Mouse (Mus musculus): ENCODE measurements around the gene Tbx6. TPM values are rescaled to one million over a fixed set of nuclear protein-coding genes. Genes with fewer than 3 reads are reported as not detected.

The Tbx6 gene
- polyA plus RNA-seq, 1 experiment from 2014 or later: 0.29 TPM

GRCm38 (mm10) chr7:126791851-126792720, 10.8 kb downstream of the Tbx6 start, which contains the start of gene Ppp4c:
Gene Ppp4c (minus strand): TSS chr7:126792496.
- peak; percentile 94 for ATAC-seq (ENCODE audit: low FRiP score, low TSS enrichment)
- H3K4me1 ChIP-seq (ENCODE audit: insufficient read depth, low read length): peaks cover 33% of the 10 kb centered on the region
- WGBS: under 1% methylated on average over 79 of the region's 83 CpGs
- H3K9me3 ChIP-seq (ENCODE audit: low read length): no peaks in the 10 kb centered on the region
- H3K27me3 ChIP-seq (ENCODE audit: insufficient read depth, low read length): no peaks in the 10 kb centered on the region
- peak within 1 kb of the TSS; percentile 98 for H3K27ac ChIP-seq (ENCODE audit: low read length)
- H3K4me2 ChIP-seq (replicated peaks; ENCODE audit: low read depth, low read length): peak within 1 kb of the TSS; percentile 80
- H3K9ac ChIP-seq (replicated peaks; ENCODE audit: low read length): peak within 1 kb of the TSS; percentile 95
- H3K4me3 ChIP-seq (ENCODE audit: low read length): peak within 1 kb of the TSS; percentile 99
- peaks cover 64% of the 10 kb centered on the region for H3K36me3 ChIP-seq (ENCODE audit: insufficient read depth, low read length)

DNA sequence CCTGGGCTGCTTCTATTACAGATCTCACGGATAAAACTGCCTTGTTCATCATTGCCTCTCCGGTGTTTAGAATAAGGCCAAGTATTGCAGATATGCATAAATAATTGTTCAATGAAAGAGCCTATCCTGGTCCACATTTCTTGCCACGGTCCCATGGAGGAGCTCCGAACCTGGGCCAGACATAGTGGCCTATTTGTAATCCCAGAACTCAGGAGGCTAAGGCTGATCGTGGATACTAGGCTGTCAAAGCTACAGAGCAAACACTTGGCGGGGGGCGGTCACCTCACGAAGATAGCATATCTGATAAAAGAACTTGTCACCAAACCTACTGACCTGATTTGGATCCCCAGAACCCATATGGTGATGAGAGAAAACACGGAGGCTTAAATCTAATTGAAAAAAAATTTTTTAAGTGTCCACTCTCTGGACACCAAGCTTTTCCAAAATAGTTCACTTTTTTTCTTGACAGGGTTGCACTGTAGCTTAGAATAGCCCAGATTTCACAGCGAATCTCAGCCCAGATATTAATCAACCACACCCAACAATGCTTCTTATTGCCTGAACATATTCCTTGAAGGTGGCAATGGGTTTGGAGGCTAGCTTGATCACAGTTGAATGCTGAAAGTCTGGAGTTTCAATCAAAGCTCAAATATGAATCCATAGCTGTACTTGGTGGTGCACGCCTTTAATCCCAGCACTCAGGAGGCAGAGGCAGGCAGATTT, 11.6 kb downstream of the Tbx6 start:
- peak; percentile 23; the same call in 1 of the 2 replicates for ATAC-seq (ENCODE audit: low FRiP score, low TSS enrichment)
- H3K27me3 ChIP-seq (ENCODE audit: insufficient read depth, low read length): no peaks in the 10 kb centered on the region
- peak overlapping the region; percentile 98 for H3K27ac ChIP-seq (ENCODE audit: low read length)
- peak overlapping the region; percentile 63 for H3K9ac ChIP-seq (replicated peaks; ENCODE audit: low read length)
- peaks cover 59% of the 10 kb centered on the region for H3K36me3 ChIP-seq (ENCODE audit: insufficient read depth, low read length)
- H3K4me1 ChIP-seq (ENCODE audit: insufficient read depth, low read length): peaks cover 40% of the 10 kb centered on the region
- H3K9me3 ChIP-seq (ENCODE audit: low read length): no peaks in the 10 kb centered on the region
- WGBS: 28% methylated on average over 11 of the region's 11 CpGs
- peak overlapping the region; percentile 56 for H3K4me2 ChIP-seq (replicated peaks; ENCODE audit: low read depth, low read length)
- peak overlapping the region; percentile 99 for H3K4me3 ChIP-seq (ENCODE audit: low read length)

GRCm38 (mm10) chr7:126793456-126794270, 12.4 kb downstream of the Tbx6 start:
- H3K4me2 ChIP-seq (replicated peaks; ENCODE audit: low read depth, low read length): peak overlapping the region; percentile 56; the same call in 1 of the 2 replicates
- H3K9me3 ChIP-seq (ENCODE audit: low read length): no peaks in the 10 kb centered on the region
- peak overlapping the region; percentile 98 for H3K27ac ChIP-seq (ENCODE audit: low read length)
- no peak for ATAC-seq (ENCODE audit: low FRiP score, low TSS enrichment)
- no peak overlapping the region for H3K9ac ChIP-seq (replicated peaks; ENCODE audit: low read length)
- H3K27me3 ChIP-seq (ENCODE audit: insufficient read depth, low read length): no peaks in the 10 kb centered on the region
- 81% methylated on average over 4 of the region's 4 CpGs for WGBS
- H3K4me1 ChIP-seq (ENCODE audit: insufficient read depth, low read length): peaks cover 40% of the 10 kb centered on the region
- no peak overlapping the region for H3K4me3 ChIP-seq (ENCODE audit: low read length)
- peaks cover 51% of the 10 kb centered on the region for H3K36me3 ChIP-seq (ENCODE audit: insufficient read depth, low read length)

- no peak for ATAC-seq (ENCODE audit: low FRiP score, low TSS enrichment)
- Histone ChIP-seq H3K4me2 (replicated peaks; ENCODE audit: low read depth, low read length) (no peak overlapping the region), H3K4me3 (ENCODE audit: low read length) (no peak overlapping the region)
These were observed 13.0 kb downstream of the Tbx6 start for GRCm38 (mm10) chr7:126794271-126794605.

DNA sequence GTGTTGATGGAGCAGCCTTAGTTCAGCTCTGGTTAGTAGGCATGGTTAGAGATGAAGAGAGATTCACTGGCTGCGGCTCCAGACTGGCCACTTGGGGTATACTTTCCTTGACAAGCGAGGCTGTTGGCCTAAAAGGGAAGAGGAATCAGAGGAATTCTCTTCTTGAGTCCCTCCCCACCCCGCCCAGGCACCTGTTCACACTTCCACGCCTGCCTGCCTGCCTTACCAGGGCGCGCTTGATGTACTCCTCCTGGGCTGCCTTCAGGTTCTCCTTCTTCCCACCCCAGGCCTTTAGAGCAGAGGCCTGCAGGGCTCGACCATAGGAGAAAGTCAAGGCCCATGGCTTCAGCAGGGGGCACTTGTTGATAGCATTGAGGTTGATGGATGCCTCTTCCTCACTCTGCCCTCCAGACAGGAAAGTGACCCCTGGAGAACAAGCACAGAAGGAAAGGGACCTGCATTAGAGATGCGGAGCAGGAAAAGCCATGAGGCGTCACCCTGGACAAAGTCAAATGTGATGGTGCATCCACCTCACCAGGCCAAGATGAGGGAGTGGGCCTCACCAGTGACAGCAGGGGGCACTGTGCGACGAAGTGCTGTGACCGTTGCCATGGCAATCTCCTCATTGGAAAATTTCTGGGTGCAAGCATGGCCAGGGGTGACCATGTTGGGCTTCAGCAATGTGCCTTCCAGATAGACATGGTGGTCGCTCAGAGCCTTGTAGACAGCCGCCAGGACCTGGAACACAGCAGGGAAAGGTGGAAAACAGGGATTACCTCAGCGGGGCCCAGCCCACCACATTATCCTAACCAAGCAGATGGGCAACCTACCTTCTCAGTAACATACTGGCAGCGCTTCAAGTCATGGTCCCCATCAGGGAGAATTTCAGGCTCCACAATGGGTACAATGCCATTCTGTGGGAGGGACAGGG, 14.4 kb downstream of the Tbx6 start:
- Histone ChIP-seq H3K27me3 (ENCODE audit: insufficient read depth, low read length) (no peaks in the 10 kb centered on the region), H3K9me3 (ENCODE audit: low read length) (no peaks in the 10 kb centered on the region), H3K9ac (replicated peaks; ENCODE audit: low read length) (0 out of 2 replicates have a peak overlapping the region, but pooled peaks have one; percentile 8), H3K4me1 (ENCODE audit: insufficient read depth, low read length) (peaks cover 49% of the 10 kb centered on the region), H3K4me2 (replicated peaks; ENCODE audit: low read depth, low read length) (no peak overlapping the region), H3K36me3 (ENCODE audit: insufficient read depth, low read length) (peaks cover 35% of the 10 kb centered on the region), H3K4me3 (ENCODE audit: low read length) (no peak overlapping the region), H3K27ac (ENCODE audit: low read length) (no peak overlapping the region)
- WGBS: 79% methylated on average over 16 of the region's 16 CpGs
- ATAC-seq (ENCODE audit: low FRiP score, low TSS enrichment): no peak

More at GRCm38 (mm10) chr7:126794271-126794605, 13.0 kb downstream of the Tbx6 start:
- H3K27me3 ChIP-seq (ENCODE audit: insufficient read depth, low read length): no peaks in the 10 kb centered on the region
- WGBS: 64% methylated on average over 4 of the region's 4 CpGs
- no peaks in the 10 kb centered on the region for H3K9me3 ChIP-seq (ENCODE audit: low read length)
- H3K36me3 ChIP-seq (ENCODE audit: insufficient read depth, low read length): peaks cover 46% of the 10 kb centered on the region
- peaks cover 40% of the 10 kb centered on the region for H3K4me1 ChIP-seq (ENCODE audit: insufficient read depth, low read length)
- no peak overlapping the region; the same call in 1 of the 2 replicates for H3K27ac ChIP-seq (ENCODE audit: low read length)
- no peak overlapping the region for H3K9ac ChIP-seq (replicated peaks; ENCODE audit: low read length)

- H3K9ac ChIP-seq (replicated peaks; ENCODE audit: low read length): 0 out of 2 replicates have a peak overlapping the region, but pooled peaks have one; percentile 22
- peaks cover 35% of the 10 kb centered on the region for H3K36me3 ChIP-seq (ENCODE audit: insufficient read depth, low read length)
- H3K9me3 ChIP-seq (ENCODE audit: low read length): no peaks in the 10 kb centered on the region
- 82% methylated on average over 8 of the region's 8 CpGs for WGBS
- H3K4me3 ChIP-seq (ENCODE audit: low read length): peak overlapping the region; percentile 89; the same call in 1 of the 2 replicates
- H3K4me2 ChIP-seq (replicated peaks; ENCODE audit: low read depth, low read length): peak overlapping the region; percentile 81; the same call in 1 of the 2 replicates
- H3K27me3 ChIP-seq (ENCODE audit: insufficient read depth, low read length): no peaks in the 10 kb centered on the region
- H3K4me1 ChIP-seq (ENCODE audit: insufficient read depth, low read length): peaks cover 47% of the 10 kb centered on the region
- H3K27ac ChIP-seq (ENCODE audit: low read length): no peak overlapping the region
- ATAC-seq (ENCODE audit: low FRiP score, low TSS enrichment): no peak
These were observed 15.2 kb downstream of the Tbx6 start for GRCm38 (mm10) chr7:126796350-126796932.

DNA sequence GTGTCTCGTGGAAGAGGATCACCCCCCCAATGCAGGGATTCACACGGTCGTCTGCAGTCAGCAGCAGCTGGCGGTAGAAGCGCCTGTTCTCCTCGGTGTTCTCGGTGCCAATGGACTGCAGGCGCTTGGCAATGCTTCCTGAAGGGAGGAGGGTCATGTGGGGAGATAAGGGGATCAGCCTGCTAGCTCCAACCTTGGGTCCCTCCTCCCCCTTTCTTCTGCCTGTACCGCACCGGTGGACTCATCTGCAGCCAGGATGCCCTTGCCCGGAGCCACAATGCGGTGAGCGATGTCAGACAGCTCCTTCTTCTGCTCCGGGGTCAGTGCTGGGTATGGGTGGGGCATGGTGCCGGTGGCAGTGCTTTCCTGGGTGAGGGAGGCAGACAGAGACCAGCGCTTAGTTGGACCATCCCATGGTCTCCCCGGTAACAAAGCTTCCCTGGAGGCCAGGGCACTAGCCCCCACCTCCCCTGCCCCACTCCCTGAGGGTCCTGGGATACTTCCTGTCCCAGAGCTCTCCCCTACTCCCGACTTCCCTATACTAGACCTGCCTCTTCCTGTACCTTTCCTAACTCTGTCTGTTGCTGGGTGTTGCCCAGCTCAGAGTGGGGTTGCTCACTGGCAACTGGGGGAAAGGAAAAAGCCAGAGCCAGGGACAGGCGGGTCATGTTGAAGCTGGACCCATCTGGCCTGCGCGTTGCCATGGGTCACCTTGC, 16.3 kb downstream of the Tbx6 start, which contains the start of gene Fam57b:
Fam57b (plus strand) TSS at position 258 of the 716 bp plus-strand sequence.
- peak within 1 kb of the TSS; percentile 81 for H3K4me2 ChIP-seq (replicated peaks; ENCODE audit: low read depth, low read length)
- H3K9me3 ChIP-seq (ENCODE audit: low read length): no peaks in the 10 kb centered on the region
- WGBS: 23% methylated on average over 21 of the region's 21 CpGs
- ATAC-seq (ENCODE audit: low FRiP score, low TSS enrichment): no peak
- H3K4me3 ChIP-seq (ENCODE audit: low read length): peak within 1 kb of the TSS; percentile 89
- peaks cover 47% of the 10 kb centered on the region for H3K4me1 ChIP-seq (ENCODE audit: insufficient read depth, low read length)
- H3K27ac ChIP-seq (ENCODE audit: low read length): peak within 1 kb of the TSS; percentile 92
- H3K36me3 ChIP-seq (ENCODE audit: insufficient read depth, low read length): peaks cover 35% of the 10 kb centered on the region
- H3K9ac ChIP-seq (replicated peaks; ENCODE audit: low read length): peak within 1 kb of the TSS; percentile 91
- no peaks in the 10 kb centered on the region for H3K27me3 ChIP-seq (ENCODE audit: insufficient read depth, low read length)

Measured in kidney, embryonic 16.5 days (tissue).